Mouse (Mus musculus) retina, postnatal 1 day (tissue): ENCODE results near the gene Phlda2.

ENCODE experiments used
- DNase-seq: peaks from one replicate; pipeline ENCODE4 v3.0.0-alpha.2; 2012

The Phlda2 gene

GRCm38 (mm10) chr7:143461920-143462319 is 41.0 kb downstream of the Phlda2 start:
- no peak for DNase-seq

GRCm38 (mm10) chr7:143461294-143461870 is 41.6 kb downstream of the Phlda2 start:
- no peak for DNase-seq

GRCm38 (mm10) chr7:143460874-143461273 is 42.1 kb downstream of the Phlda2 start, which contains the start of gene Cdkn1c:
TSS of gene Cdkn1c (minus strand) at chr7:143461050.
- peak; percentile 94 for DNase-seq

- DNase-seq: no peak
These were observed 42.6 kb downstream of the Phlda2 start for GRCm38 (mm10) chr7:143460217-143460834.

- peak; percentile 40 for DNase-seq
These were observed 43.4 kb downstream of the Phlda2 start for GRCm38 (mm10) chr7:143459332-143460211.

GRCm38 (mm10) chr7:143458963-143459331 is 44.0 kb downstream of the Phlda2 start:
- DNase-seq: no peak
